Mouse (Mus musculus): Measurements from ENCODE around the gene Eef1g.

The Eef1g gene

DNA sequence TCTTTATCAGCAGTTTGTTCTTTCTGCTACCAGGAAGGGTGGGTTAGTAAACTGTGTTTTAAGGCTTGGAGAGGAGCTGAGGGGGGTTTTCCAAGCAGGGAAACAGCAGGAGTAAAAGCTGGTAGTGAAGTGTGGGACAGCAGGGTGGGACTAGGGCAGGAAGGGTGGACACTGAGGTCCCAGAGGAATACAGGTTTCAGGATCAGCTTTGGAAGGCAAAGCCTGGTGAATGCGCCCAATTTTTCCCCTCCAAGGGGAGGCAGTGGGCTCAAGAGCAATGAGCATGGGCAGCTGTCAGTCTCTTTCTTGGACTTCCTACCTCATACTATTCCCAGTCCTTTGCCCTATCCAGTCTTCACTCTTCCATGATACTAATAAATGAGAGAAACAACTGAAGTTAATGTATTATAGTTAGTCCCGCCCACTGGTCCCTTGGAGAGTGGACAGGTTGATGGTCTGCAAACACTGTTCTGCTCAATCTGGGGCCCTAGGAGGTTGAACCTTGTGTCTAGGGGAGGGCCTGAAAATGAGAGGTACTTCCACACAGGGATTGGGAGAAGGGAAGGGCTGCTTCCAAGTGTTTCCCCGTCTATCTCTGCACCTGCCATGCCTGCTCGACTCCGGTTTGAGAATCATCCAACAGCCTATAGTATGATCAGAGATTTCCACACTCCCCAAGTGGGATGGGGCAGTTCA lies 58.9 kb downstream of the Eef1g start:
- 95% methylated on average over 5 of the region's 5 CpGs for WGBS

GRCm38 (mm10) chr19:9026634-9027033 lies 59.8 kb downstream of the Eef1g start:
- WGBS, result 65% methylated on average over 4 of the region's 4 CpGs

DNA sequence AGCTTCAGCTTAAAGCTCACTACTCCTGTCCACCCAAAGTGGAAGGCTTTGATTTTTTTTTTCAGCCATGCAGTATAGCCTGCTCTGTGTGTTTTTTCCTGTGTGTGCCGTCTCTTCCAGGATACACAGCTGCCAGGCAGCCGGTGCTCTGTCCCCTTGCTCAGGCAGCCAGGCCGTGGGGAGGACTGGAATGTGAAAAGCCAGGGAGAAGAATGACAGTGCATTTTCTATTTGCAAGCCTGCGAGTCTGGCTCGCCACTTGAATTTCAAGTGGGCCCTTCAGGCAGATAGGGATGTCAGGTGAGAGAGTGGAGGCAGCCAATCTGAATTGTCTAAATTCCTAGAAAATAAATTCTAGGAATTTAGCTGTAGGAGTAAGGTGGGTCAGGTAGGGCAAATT lies 61.0 kb downstream of the Eef1g start:
- WGBS, result 35% methylated on average over 5 of the region's 5 CpGs
